Mouse (Mus musculus) heart, postnatal 0 days (tissue): ENCODE measurements around the gene Adam8.

ENCODE experiments used
- CTCF ChIP-seq: IDR thresholded peaks from 2 replicates; pipeline ENCODE4 v1.5.1; 2016; ENCODE audit warnings: antibody characterized with exemption, control low read depth, low read depth
- EP300 ChIP-seq: IDR thresholded peaks from 2 replicates; pipeline ENCODE4 v1.6.1; 2016; ENCODE audit warnings: antibody characterized with exemption, low read depth

DNA sequence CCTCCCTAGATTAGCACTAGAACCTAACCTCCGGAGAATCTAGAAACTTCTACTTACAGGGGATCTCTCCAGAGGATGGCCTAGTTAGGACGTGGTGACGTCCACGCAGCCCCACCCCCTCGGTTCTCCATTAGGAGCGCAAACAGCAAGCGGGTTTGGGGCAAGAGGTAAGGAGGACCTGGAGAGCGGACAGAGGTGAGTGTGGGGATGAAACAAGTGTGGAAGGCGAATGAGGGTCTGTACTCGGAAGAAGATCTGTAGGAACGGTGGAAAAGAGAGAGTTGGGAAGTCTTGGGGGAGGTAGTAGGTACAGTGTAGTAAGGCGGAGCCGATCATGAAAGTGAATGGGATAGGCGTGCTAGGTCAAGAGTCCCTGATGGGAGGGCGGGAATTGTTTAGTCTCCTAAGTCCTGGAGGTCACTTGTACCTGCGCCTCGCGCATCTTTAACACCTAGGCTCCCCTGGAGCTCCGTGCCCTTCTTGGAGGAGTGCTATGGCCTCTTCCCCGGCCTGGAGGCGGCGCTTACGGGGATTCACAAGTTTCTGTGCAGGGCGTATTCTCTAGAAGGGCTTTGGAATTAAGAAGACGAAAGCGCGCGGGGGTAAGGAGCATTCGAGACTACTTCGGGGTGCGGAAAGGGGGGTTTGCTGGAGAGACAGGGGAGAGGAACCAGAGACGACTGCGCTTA lies 41.9 kb downstream of the Adam8 start:
- TF ChIP-seq CTCF (no peak), EP300 (no peak)
